Comparison of ENCODE assay signal across 8 mouse cellular contexts in the genomic region with DNA sequence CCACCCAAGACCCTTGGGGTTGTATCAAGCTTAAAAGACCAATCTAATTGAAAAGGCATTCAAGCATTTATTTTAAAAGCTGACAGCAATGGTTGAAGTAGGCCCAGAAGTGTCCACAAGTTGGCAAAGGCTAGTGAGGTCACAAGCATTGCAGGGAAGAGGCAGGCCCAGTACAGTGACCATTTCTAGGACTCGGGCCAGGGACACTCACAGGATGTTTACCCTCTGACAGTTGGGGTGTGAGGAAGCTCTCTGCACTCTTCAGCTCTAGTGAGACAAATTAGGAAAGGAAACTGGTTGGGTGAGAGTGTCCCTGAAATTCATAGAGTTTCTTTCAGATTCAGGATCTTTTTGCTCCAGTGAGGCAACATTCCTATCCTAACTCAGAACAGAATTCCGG.
DNase-seq lines count a peak whose midpoint lies in the region; ATAC-seq and TF ChIP-seq lines count a peak whose summit lies in the region.

No protein-coding gene starts in this region.

- no peaks in the 10 kb centered on the region for H3K27me3 ChIP-seq in kidney, postnatal 0 days (ENCODE audit: insufficient read depth, low read length)

- H3K4me1 ChIP-seq in kidney, postnatal 0 days (replicated peaks; ENCODE audit: insufficient read depth, low read length): peaks cover 21% of the 10 kb centered on the region; the same call in 1 of the 2 replicates

- no peaks in the 10 kb centered on the region for H3K9me3 ChIP-seq in kidney, postnatal 0 days (replicated peaks; ENCODE audit: low read length)

- DNase-seq in cerebellum, adult 11-12 months: peak; percentile 28
- no peak for DNase-seq in cerebellum, adult 8-10 months
- peak; percentile 27 to 28 for DNase-seq in spleen, adult 18-20 months
- no peak for DNase-seq in spleen, postnatal 4 days (ENCODE audit: low spot score in 2 of 2)
- DNase-seq in kidney, postnatal 0 days (ENCODE audit: low spot score): peak; percentile 78
- DNase-seq in thymus, postnatal 4 days: no peak

- peaks cover 5% of the 10 kb centered on the region; the same call in 1 of the 2 replicates for H3K36me3 ChIP-seq in kidney, postnatal 0 days (ENCODE audit: insufficient read depth, low read length)

- 54% methylated on average over 2 of the region's 2 CpGs for WGBS in kidney, postnatal 0 days

- H3K4me3 ChIP-seq in kidney, postnatal 0 days (replicated peaks; ENCODE audit: low read depth, low read length): no peak overlapping the region

- H3K27ac ChIP-seq in kidney, postnatal 0 days: peak overlapping the region; percentile 70

- no peak for TF ChIP-seq CTCF in kidney, postnatal 0 days (IDR thresholded peaks at IDR 0.05; ENCODE audit: low read depth)

- no peak overlapping the region for H3K4me2 ChIP-seq in kidney, postnatal 0 days (ENCODE audit: low read length)

- no peak overlapping the region for H3K9ac ChIP-seq in kidney, postnatal 0 days (ENCODE audit: low read depth, low read length)

- no peak for ATAC-seq in kidney, postnatal 0 days (replicated peaks; ENCODE audit: low FRiP score, low read depth)
- peak; percentile 41 for ATAC-seq in megakaryocyte progenitor cell, adult 5-6 weeks (replicated peaks; ENCODE audit: poor library complexity)
- no peak for ATAC-seq in inflammation-experienced regulatory T-cells, adult 6 months

Comparison
In these comparisons a context has a peak if more than half of its experiments do, and no peak if none do; other contexts are left out.
1. DNase-seq: peak in cerebellum, adult 11-12 months (single experiment), spleen, adult 18-20 months (2 of 2) and kidney, postnatal 0 days (single experiment); none in cerebellum, adult 8-10 months (single experiment), spleen, postnatal 4 days (0 of 2) and thymus, postnatal 4 days (single experiment).